Mouse (Mus musculus) embryo, embryonic 11.5 days (tissue): ENCODE results near the gene Hk2.
"Not testable (repeated sequence)": the region's sequence is repeated elsewhere in the genome, so short reads cannot be mapped to it uniquely, and the experiment has no call there.

ENCODE experiments used
- DNase-seq: peaks from one replicate; pipeline ENCODE4 v3.0.0-alpha.2; 2012; ENCODE audit warnings: low read depth, low spot score

The Hk2 gene

GRCm38 (mm10) chr6:82689474-82689873, 84.8 kb downstream of the Hk2 start:
- no peak for DNase-seq

GRCm38 (mm10) chr6:82688586-82688985, 85.7 kb downstream of the Hk2 start:
- DNase-seq = not testable (repeated sequence)

GRCm38 (mm10) chr6:82684136-82684535, 90.1 kb downstream of the Hk2 start:
- DNase-seq = no peak

- not testable (repeated sequence) for DNase-seq
These were observed 95.0 kb downstream of the Hk2 start for GRCm38 (mm10) chr6:82679286-82679685.

- DNase-seq = not testable (repeated sequence)
These were observed 96.6 kb downstream of the Hk2 start for GRCm38 (mm10) chr6:82677629-82678028.
